Mouse (Mus musculus): ENCODE measurements at regions not wholly inside any gene's neighbourhood (a gene's known extent, or its start where the extent isn't known, plus 50 kb on each side); places are given as distances from the start of the nearest gene placed in this dataset.
A peak's percentile ranks its signal among the peaks of the same experiment; 100 is the strongest.

- ATAC-seq (ENCODE audit: insufficient number of reproducible peaks, insufficient read depth, low FRiP score, low TSS enrichment, low read depth), result no peak
- H3K27ac ChIP-seq, result no peak overlapping the region
- H3K9me3 ChIP-seq, result peaks cover 16% of the 10 kb centered on the region
- no peaks in the 10 kb centered on the region for H3K27me3 ChIP-seq
- peaks cover 6% of the 10 kb centered on the region for H3K4me1 ChIP-seq (replicated peaks)
- WGBS, result 72% methylated on average over 3 of the region's 3 CpGs
- no peak overlapping the region for H3K9ac ChIP-seq (replicated peaks)
- H3K4me2 ChIP-seq, result no peak overlapping the region
- H3K4me3 ChIP-seq (replicated peaks), result no peak overlapping the region
- H3K36me3 ChIP-seq, result no peaks in the 10 kb centered on the region
Observed at GRCm38 (mm10) chr3:52467876-52468275, 199.7 kb downstream of the Foxo1 start.

GRCm38 (mm10) chr3:52466984-52467565, 198.9 kb downstream of the Foxo1 start:
- Histone ChIP-seq H3K27me3 (no peaks in the 10 kb centered on the region), H3K9ac (replicated peaks) (no peak overlapping the region), H3K9me3 (peaks cover 14% of the 10 kb centered on the region), H3K4me1 (replicated peaks) (peaks cover 6% of the 10 kb centered on the region), H3K4me3 (replicated peaks) (no peak overlapping the region), H3K27ac (no peak overlapping the region), H3K4me2 (no peak overlapping the region), H3K36me3 (no peaks in the 10 kb centered on the region)
- ATAC-seq (ENCODE audit: insufficient number of reproducible peaks, insufficient read depth, low FRiP score, low TSS enrichment, low read depth), result no peak
- 53% methylated on average over 11 of the region's 11 CpGs for WGBS

GRCm38 (mm10) chr3:52466571-52466970, 198.4 kb downstream of the Foxo1 start:
- Histone ChIP-seq H3K27me3 (no peaks in the 10 kb centered on the region), H3K4me1 (replicated peaks) (peaks cover 6% of the 10 kb centered on the region), H3K27ac (no peak overlapping the region), H3K36me3 (no peaks in the 10 kb centered on the region), H3K9ac (replicated peaks) (no peak overlapping the region), H3K4me3 (replicated peaks) (no peak overlapping the region), H3K9me3 (peaks cover 11% of the 10 kb centered on the region), H3K4me2 (no peak overlapping the region)
- ATAC-seq (ENCODE audit: insufficient number of reproducible peaks, insufficient read depth, low FRiP score, low TSS enrichment, low read depth), result no peak
- WGBS, result 47% methylated on average over 3 of the region's 3 CpGs

GRCm38 (mm10) chr3:52463911-52464310, 195.8 kb downstream of the Foxo1 start:
- Histone ChIP-seq H3K36me3 (no peaks in the 10 kb centered on the region), H3K4me2 (no peak overlapping the region), H3K9me3 (no peaks in the 10 kb centered on the region), H3K27me3 (no peaks in the 10 kb centered on the region), H3K4me1 (replicated peaks) (peaks cover 6% of the 10 kb centered on the region), H3K27ac (no peak overlapping the region), H3K9ac (replicated peaks) (no peak overlapping the region), H3K4me3 (replicated peaks) (no peak overlapping the region)
- 12% methylated on average over 7 of the region's 7 CpGs for WGBS
- ATAC-seq (ENCODE audit: insufficient number of reproducible peaks, insufficient read depth, low FRiP score, low TSS enrichment, low read depth), result no peak

GRCm38 (mm10) chr3:52454955-52455354, 186.8 kb downstream of the Foxo1 start:
- Histone ChIP-seq H3K36me3 (no peaks in the 10 kb centered on the region), H3K9me3 (0 out of 2 replicates have a peak, but pooled peaks cover 4% of the 10 kb centered on the region), H3K4me1 (replicated peaks) (no peaks in the 10 kb centered on the region), H3K27ac (no peak overlapping the region), H3K4me2 (no peak overlapping the region), H3K9ac (replicated peaks) (no peak overlapping the region), H3K4me3 (replicated peaks) (no peak overlapping the region), H3K27me3 (no peaks in the 10 kb centered on the region)
- ATAC-seq (ENCODE audit: insufficient number of reproducible peaks, insufficient read depth, low FRiP score, low TSS enrichment, low read depth), result no peak
- 93% methylated on average over 5 of the region's 5 CpGs for WGBS

- WGBS, result 84% methylated on average over 3 of the region's 3 CpGs
Observed at GRCm38 (mm10) chr3:52453041-52453440, 184.9 kb downstream of the Foxo1 start.

GRCm38 (mm10) chr3:52452345-52452744, 184.2 kb downstream of the Foxo1 start:
- H3K9ac ChIP-seq (replicated peaks), result no peak overlapping the region
- H3K4me1 ChIP-seq (replicated peaks), result no peaks in the 10 kb centered on the region
- no peaks in the 10 kb centered on the region for H3K36me3 ChIP-seq
- 0 out of 2 replicates have a peak, but pooled peaks cover 4% of the 10 kb centered on the region for H3K9me3 ChIP-seq
- no peak overlapping the region for H3K4me2 ChIP-seq
- no peaks in the 10 kb centered on the region for H3K27me3 ChIP-seq
- no peak overlapping the region for H3K27ac ChIP-seq
- no peak for ATAC-seq (ENCODE audit: insufficient number of reproducible peaks, insufficient read depth, low FRiP score, low TSS enrichment, low read depth)
- WGBS, result 60% methylated on average over 5 of the region's 5 CpGs
- no peak overlapping the region for H3K4me3 ChIP-seq (replicated peaks)

More at GRCm38 (mm10) chr3:52453041-52453440, 184.9 kb downstream of the Foxo1 start:
- Histone ChIP-seq H3K36me3 (no peaks in the 10 kb centered on the region), H3K4me1 (replicated peaks) (no peaks in the 10 kb centered on the region), H3K9ac (replicated peaks) (no peak overlapping the region), H3K9me3 (0 out of 2 replicates have a peak, but pooled peaks cover 4% of the 10 kb centered on the region), H3K27ac (no peak overlapping the region), H3K27me3 (no peaks in the 10 kb centered on the region), H3K4me3 (replicated peaks) (no peak overlapping the region), H3K4me2 (no peak overlapping the region)
- no peak for ATAC-seq (ENCODE audit: insufficient number of reproducible peaks, insufficient read depth, low FRiP score, low TSS enrichment, low read depth)

- Histone ChIP-seq H3K4me1 (replicated peaks) (peaks cover 6% of the 10 kb centered on the region; the same call in 1 of the 2 replicates), H3K9me3 (no peaks in the 10 kb centered on the region), H3K4me2 (no peak overlapping the region), H3K36me3 (no peaks in the 10 kb centered on the region), H3K4me3 (replicated peaks) (no peak overlapping the region), H3K27ac (no peak overlapping the region), H3K27me3 (no peaks in the 10 kb centered on the region), H3K9ac (replicated peaks) (no peak overlapping the region)
- no peak for ATAC-seq (ENCODE audit: insufficient number of reproducible peaks, insufficient read depth, low FRiP score, low TSS enrichment, low read depth)
- WGBS, result 55% methylated on average over 1 of the region's 1 CpGs
Observed at GRCm38 (mm10) chr3:52446991-52447390, 178.9 kb downstream of the Foxo1 start.

GRCm38 (mm10) chr3:52446500-52446899, 178.4 kb downstream of the Foxo1 start:
- H3K4me3 ChIP-seq (replicated peaks), result no peak overlapping the region
- H3K9me3 ChIP-seq, result no peaks in the 10 kb centered on the region
- no peak overlapping the region for H3K9ac ChIP-seq (replicated peaks)
- no peaks in the 10 kb centered on the region for H3K27me3 ChIP-seq
- no peaks in the 10 kb centered on the region for H3K36me3 ChIP-seq
- no peak overlapping the region for H3K4me2 ChIP-seq
- WGBS, result 71% methylated on average over 5 of the region's 5 CpGs
- ATAC-seq (ENCODE audit: insufficient number of reproducible peaks, insufficient read depth, low FRiP score, low TSS enrichment, low read depth), result no peak
- peaks cover 6% of the 10 kb centered on the region; the same call in 1 of the 2 replicates for H3K4me1 ChIP-seq (replicated peaks)
- H3K27ac ChIP-seq, result no peak overlapping the region

GRCm38 (mm10) chr3:52444420-52445119, 176.4 kb downstream of the Foxo1 start:
- H3K4me1 ChIP-seq (replicated peaks), result peaks cover 6% of the 10 kb centered on the region; the same call in 1 of the 2 replicates
- H3K4me3 ChIP-seq (replicated peaks), result no peak overlapping the region
- H3K9ac ChIP-seq (replicated peaks), result no peak overlapping the region
- H3K9me3 ChIP-seq, result no peaks in the 10 kb centered on the region
- H3K27me3 ChIP-seq, result no peaks in the 10 kb centered on the region
- H3K27ac ChIP-seq, result 0 out of 2 replicates have a peak overlapping the region, but pooled peaks have one; percentile 5
- WGBS, result 78% methylated on average over 8 of the region's 8 CpGs
- H3K4me2 ChIP-seq, result no peak overlapping the region
- H3K36me3 ChIP-seq, result no peaks in the 10 kb centered on the region
- no peak for ATAC-seq (ENCODE audit: insufficient number of reproducible peaks, insufficient read depth, low FRiP score, low TSS enrichment, low read depth)

- Histone ChIP-seq H3K4me3 (replicated peaks) (no peak overlapping the region), H3K27me3 (no peaks in the 10 kb centered on the region), H3K9ac (replicated peaks) (no peak overlapping the region), H3K9me3 (no peaks in the 10 kb centered on the region), H3K36me3 (no peaks in the 10 kb centered on the region), H3K4me1 (replicated peaks) (peaks cover 6% of the 10 kb centered on the region; the same call in 1 of the 2 replicates), H3K4me2 (no peak overlapping the region), H3K27ac (0 out of 2 replicates have a peak overlapping the region, but pooled peaks have one; percentile 14)
- ATAC-seq (ENCODE audit: insufficient number of reproducible peaks, insufficient read depth, low FRiP score, low TSS enrichment, low read depth), result no peak
- 52% methylated on average over 3 of the region's 3 CpGs for whole genome bisulfite sequencing
Observed at GRCm38 (mm10) chr3:52443856-52444255, 175.7 kb downstream of the Foxo1 start.
